Mouse (Mus musculus): ENCODE results near the gene Plcl2. TPM values are rescaled to one million over a fixed set of nuclear protein-coding genes. Genes with fewer than 3 reads are reported as not detected.

Gene Plcl2
- total RNA-seq, 1 experiment, result 2.7 TPM

- in situ Hi-C loops (cut with MboI; ENCODE audit: low sequenced_read_pairs in 2 of 2, unreplicated experiment in 2 of 2), result no loop called here
- Histone ChIP-seq H3K9ac (ENCODE audit: insufficient read depth, low read depth, low read length, poor library complexity, severe bottlenecking) (no peak overlapping the region), H3K27ac (ENCODE audit: insufficient read depth, low read depth, low read length, poor library complexity, severe bottlenecking) (no peak overlapping the region), H3K9me3 (ENCODE audit: control insufficient read depth, insufficient read depth, low read depth, low read length) (no peaks in the 10 kb centered on the region), H3K36me3 (ENCODE audit: control insufficient read depth, insufficient read depth, low read length, poor library complexity, severe bottlenecking) (no peaks in the 10 kb centered on the region), H3K4me1 (ENCODE audit: control insufficient read depth in 2 of 2, insufficient read depth in 2 of 2, low read length in 2 of 2, poor library complexity in 1 of 2) (no peaks in the 10 kb centered on the region; a peak in 1 of 4 replicates), H3K4me3 (ENCODE audit: insufficient read depth in 1 of 2, low read depth in 1 of 2, low read length in 2 of 2, poor library complexity in 1 of 2, severe bottlenecking in 1 of 2) (no peak overlapping the region)
- DNase-seq (ENCODE audit: low read depth, low spot score), result no peak
- TF ChIP-seq HCFC1 (IDR thresholded peaks at IDR 0.05; ENCODE audit: borderline replicate concordance, insufficient read depth, low read length), result no peak
- TF ChIP-seq CHD2 (IDR thresholded peaks at IDR 0.05; ENCODE audit: low read depth, low read length), result no peak
- TF ChIP-seq ZNF384 (IDR thresholded peaks at IDR 0.05; ENCODE audit: low read depth, low read length), result no peak
- no peak for TF ChIP-seq ZC3H11A (IDR thresholded peaks at IDR 0.05; ENCODE audit: borderline replicate concordance, low read depth, low read length)
- TF ChIP-seq MAFK (IDR thresholded peaks at IDR 0.05; ENCODE audit: insufficient read depth, low read depth, low read length), result no peak
Measured at GRCm38 (mm10) chr17:50544860-50545259, 35.7 kb downstream of the Plcl2 start.

DNA sequence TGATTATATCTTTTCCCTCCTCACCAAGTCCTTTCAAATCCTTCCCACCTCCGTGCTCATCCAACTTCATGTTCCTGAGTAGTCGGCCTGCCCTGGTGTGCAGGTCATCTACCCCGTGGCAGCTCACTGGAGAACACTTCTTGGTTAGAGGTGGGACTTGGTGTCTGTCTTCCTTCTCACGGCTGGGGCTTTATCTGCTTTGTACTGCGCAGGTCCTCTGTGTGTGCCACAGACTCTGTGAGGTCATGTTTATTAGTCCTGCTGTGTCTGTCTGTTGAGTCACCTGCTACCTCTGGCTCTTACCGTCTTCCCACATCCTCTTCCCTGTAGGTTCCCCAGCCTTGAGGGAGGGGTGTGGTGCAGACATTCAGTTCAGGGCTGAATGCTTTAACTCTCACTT lies 36.1 kb downstream of the Plcl2 start:
- H3K4me3 ChIP-seq (ENCODE audit: insufficient read depth in 1 of 2, low read depth in 1 of 2, low read length in 2 of 2, poor library complexity in 1 of 2, severe bottlenecking in 1 of 2), result no peak overlapping the region
- in situ Hi-C loops (cut with MboI; ENCODE audit: low sequenced_read_pairs in 2 of 2, unreplicated experiment in 2 of 2), result no loop called here
- no peak for DNase-seq (ENCODE audit: low read depth, low spot score)
- no peak overlapping the region for H3K27ac ChIP-seq (ENCODE audit: insufficient read depth, low read depth, low read length, poor library complexity, severe bottlenecking)
- H3K36me3 ChIP-seq (ENCODE audit: control insufficient read depth, insufficient read depth, low read length, poor library complexity, severe bottlenecking), result no peaks in the 10 kb centered on the region
- no peak for TF ChIP-seq HCFC1 (IDR thresholded peaks at IDR 0.05; ENCODE audit: borderline replicate concordance, insufficient read depth, low read length)
- TF ChIP-seq CHD2 (IDR thresholded peaks at IDR 0.05; ENCODE audit: low read depth, low read length), result no peak
- TF ChIP-seq ZC3H11A (IDR thresholded peaks at IDR 0.05; ENCODE audit: borderline replicate concordance, low read depth, low read length), result no peak
- no peak for TF ChIP-seq ZNF384 (IDR thresholded peaks at IDR 0.05; ENCODE audit: low read depth, low read length)
- TF ChIP-seq MAFK (IDR thresholded peaks at IDR 0.05; ENCODE audit: insufficient read depth, low read depth, low read length), result no peak
- H3K9me3 ChIP-seq (ENCODE audit: control insufficient read depth, insufficient read depth, low read depth, low read length), result no peaks in the 10 kb centered on the region
- no peak overlapping the region for H3K9ac ChIP-seq (ENCODE audit: insufficient read depth, low read depth, low read length, poor library complexity, severe bottlenecking)
- H3K4me1 ChIP-seq (ENCODE audit: control insufficient read depth in 2 of 2, insufficient read depth in 2 of 2, low read length in 2 of 2, poor library complexity in 1 of 2), result no peaks in the 10 kb centered on the region; a peak in 1 of 4 replicates

DNA sequence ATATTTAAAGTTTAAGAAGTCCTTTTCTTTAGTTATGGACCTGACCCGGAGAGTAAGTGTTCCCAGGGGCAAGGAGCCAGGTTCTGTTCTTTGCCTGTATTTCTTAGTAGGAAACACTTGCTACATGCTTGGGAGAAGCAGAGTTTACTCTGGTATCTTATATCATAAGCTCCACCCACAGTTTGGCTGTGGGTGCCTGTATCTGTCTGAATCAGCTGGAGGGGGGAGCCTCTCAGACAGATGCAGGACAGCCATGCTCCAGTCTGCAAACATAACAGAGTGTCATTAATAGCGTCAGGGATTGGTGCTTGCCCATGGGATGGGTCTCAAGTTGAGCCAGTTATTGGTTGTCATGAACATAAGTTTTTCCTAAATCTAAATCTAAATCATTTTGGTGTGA lies 42.9 kb downstream of the Plcl2 start:
- TF ChIP-seq HCFC1 (IDR thresholded peaks at IDR 0.05; ENCODE audit: borderline replicate concordance, insufficient read depth, low read length) (no peak), ZC3H11A (IDR thresholded peaks at IDR 0.05; ENCODE audit: borderline replicate concordance, low read depth, low read length) (no peak), CHD2 (IDR thresholded peaks at IDR 0.05; ENCODE audit: low read depth, low read length) (no peak), MAFK (IDR thresholded peaks at IDR 0.05; ENCODE audit: insufficient read depth, low read depth, low read length) (no peak), ZNF384 (IDR thresholded peaks at IDR 0.05; ENCODE audit: low read depth, low read length) (no peak)
- H3K27ac ChIP-seq (ENCODE audit: insufficient read depth, low read depth, low read length, poor library complexity, severe bottlenecking), result no peak overlapping the region

GRCm38 (mm10) chr17:50557566-50558238 lies 48.5 kb downstream of the Plcl2 start:
- no peak overlapping the region for H3K9ac ChIP-seq (ENCODE audit: insufficient read depth, low read depth, low read length, poor library complexity, severe bottlenecking)
- in situ Hi-C loops (cut with MboI; ENCODE audit: low sequenced_read_pairs in 2 of 2, unreplicated experiment in 2 of 2), result no loop called here
- H3K4me1 ChIP-seq (ENCODE audit: control insufficient read depth in 2 of 2, insufficient read depth in 2 of 2, low read length in 2 of 2, poor library complexity in 1 of 2), result peaks cover 0 to 2% of the 10 kb centered on the region in 2 experiments; a peak in 1 of 4 replicates
- H3K4me3 ChIP-seq (ENCODE audit: insufficient read depth in 1 of 2, low read depth in 1 of 2, low read length in 2 of 2, poor library complexity in 1 of 2, severe bottlenecking in 1 of 2), result no peak overlapping the region
- DNase-seq (ENCODE audit: low read depth, low spot score), result no peak
- no peak for TF ChIP-seq MAFK (IDR thresholded peaks at IDR 0.05; ENCODE audit: insufficient read depth, low read depth, low read length)
- TF ChIP-seq HCFC1 (IDR thresholded peaks at IDR 0.05; ENCODE audit: borderline replicate concordance, insufficient read depth, low read length), result no peak
- no peak for TF ChIP-seq ZC3H11A (IDR thresholded peaks at IDR 0.05; ENCODE audit: borderline replicate concordance, low read depth, low read length)
- TF ChIP-seq CHD2 (IDR thresholded peaks at IDR 0.05; ENCODE audit: low read depth, low read length), result no peak
- TF ChIP-seq ZNF384 (IDR thresholded peaks at IDR 0.05; ENCODE audit: low read depth, low read length), result no peak
- H3K9me3 ChIP-seq (ENCODE audit: control insufficient read depth, insufficient read depth, low read depth, low read length), result no peaks in the 10 kb centered on the region
- H3K27ac ChIP-seq (ENCODE audit: insufficient read depth, low read depth, low read length, poor library complexity, severe bottlenecking), result no peak overlapping the region
- H3K36me3 ChIP-seq (ENCODE audit: control insufficient read depth, insufficient read depth, low read length, poor library complexity, severe bottlenecking), result no peaks in the 10 kb centered on the region

More for the DNA sequence above, 42.9 kb downstream of the Plcl2 start:
- Histone ChIP-seq H3K4me3 (ENCODE audit: insufficient read depth in 1 of 2, low read depth in 1 of 2, low read length in 2 of 2, poor library complexity in 1 of 2, severe bottlenecking in 1 of 2) (no peak overlapping the region), H3K9me3 (ENCODE audit: control insufficient read depth, insufficient read depth, low read depth, low read length) (no peaks in the 10 kb centered on the region), H3K9ac (ENCODE audit: insufficient read depth, low read depth, low read length, poor library complexity, severe bottlenecking) (no peak overlapping the region), H3K4me1 (ENCODE audit: control insufficient read depth in 2 of 2, insufficient read depth in 2 of 2, low read length in 2 of 2, poor library complexity in 1 of 2) (peaks cover 0 to 2% of the 10 kb centered on the region in 2 experiments; a peak in 1 of 4 replicates), H3K36me3 (ENCODE audit: control insufficient read depth, insufficient read depth, low read length, poor library complexity, severe bottlenecking) (no peaks in the 10 kb centered on the region)
- no peak for DNase-seq (ENCODE audit: low read depth, low spot score)
- in situ Hi-C loops (cut with MboI; ENCODE audit: low sequenced_read_pairs in 2 of 2, unreplicated experiment in 2 of 2), result no loop called here

Measured in ES-E14 (cell line).